Comparison of ENCODE assay signal across 8 mouse cellular contexts in genomic region chr5:43634602-43635081, GRCm38 (mm10). TPM values are rescaled to one million over a fixed set of nuclear protein-coding genes. Genes with fewer than 3 reads are reported as not detected.
DNase-seq lines count a peak whose midpoint lies in the region; ATAC-seq and TF ChIP-seq lines count a peak whose summit lies in the region.

No protein-coding gene starts in this region.

- H3K9me3 ChIP-seq in hindbrain, embryonic 14.5 days (ENCODE audit: control insufficient read depth, low read length) = no peaks in the 10 kb centered on the region
- no peaks in the 10 kb centered on the region for H3K9me3 ChIP-seq in lung, postnatal 0 days (ENCODE audit: low read length)

- H3K27me3 ChIP-seq in cerebellum, adult 2 months (ENCODE audit: control insufficient read depth, insufficient read depth, low read length) = no peaks in the 10 kb centered on the region
- no peaks in the 10 kb centered on the region for H3K27me3 ChIP-seq in hindbrain, embryonic 14.5 days (ENCODE audit: control insufficient read depth, insufficient read depth, low read length)
- H3K27me3 ChIP-seq in lung, postnatal 0 days (replicated peaks; ENCODE audit: insufficient read depth, low read length) = no peaks in the 10 kb centered on the region

- no peak overlapping the region for H3K27ac ChIP-seq in cerebellum, adult 2 months (ENCODE audit: insufficient read depth, low read length)
- no peak overlapping the region for H3K27ac ChIP-seq in hindbrain, embryonic 14.5 days
- H3K27ac ChIP-seq in lung, postnatal 0 days (ENCODE audit: low read length) = no peak overlapping the region

- WGBS in cerebellum, adult 2 months = 10% methylated on average over 9 of the region's 9 CpGs
- WGBS in hindbrain, embryonic 14.5 days = 34% methylated on average over 9 of the region's 9 CpGs
- WGBS in lung, postnatal 0 days = 20% methylated on average over 9 of the region's 9 CpGs

- DNase-seq in cerebellum, adult 2 months = peak in 1 of 2 experiments; percentile 10
- no peak for DNase-seq in cerebellum, postnatal 4 days (ENCODE audit: low spot score in 2 of 2)
- DNase-seq in right cerebral cortex, adult 18-20 months = peak; percentile 79
- no peak for DNase-seq in right cerebral cortex, postnatal 4 days
- peak; percentile 79 for DNase-seq in hindbrain, embryonic 14.5 days (ENCODE audit: low spot score)
- peak; percentile 80 for DNase-seq in lung, postnatal 0 days (ENCODE audit: low spot score)
- DNase-seq in right cerebral cortex, postnatal 36 days (ENCODE audit: low spot score in 2 of 2) = peak; percentile 50 to 55
- DNase-seq in spleen, postnatal 36 days (ENCODE audit: low spot score in 2 of 2) = no peak

- ATAC-seq in hindbrain, embryonic 14.5 days (ENCODE audit: low FRiP score) = peak; percentile 65; the same call in 1 of the 2 replicates
- peak; percentile 58 for ATAC-seq in lung, postnatal 0 days

- no peak overlapping the region for H3K9ac ChIP-seq in hindbrain, embryonic 14.5 days
- H3K9ac ChIP-seq in lung, postnatal 0 days (replicated peaks; ENCODE audit: low read depth) = no peak overlapping the region

- TF ChIP-seq EP300 in lung, postnatal 0 days (IDR thresholded peaks at IDR 0.05) = no peak

- H3K4me2 ChIP-seq in hindbrain, embryonic 14.5 days (replicated peaks) = no peak overlapping the region
- H3K4me2 ChIP-seq in lung, postnatal 0 days (replicated peaks; ENCODE audit: low read depth, low read length) = no peak overlapping the region

- peak; percentile 47; the same call in 1 of the 2 replicates for TF ChIP-seq CTCF in cerebellum, adult 2 months (IDR thresholded peaks at IDR 0.05; ENCODE audit: borderline replicate concordance, insufficient read depth, low read depth, low read length)
- TF ChIP-seq CTCF in lung, postnatal 0 days (IDR thresholded peaks at IDR 0.05) = peak; percentile 76

- TF ChIP-seq POLR2A in cerebellum, adult 2 months (IDR thresholded peaks at IDR 0.05; ENCODE audit: borderline replicate concordance, insufficient read depth, low read length) = no peak

- no peak overlapping the region for H3K4me3 ChIP-seq in cerebellum, adult 2 months (replicated peaks; ENCODE audit: insufficient read depth, low read depth, low read length)
- H3K4me3 ChIP-seq in hindbrain, embryonic 14.5 days (replicated peaks; ENCODE audit: low read length) = no peak overlapping the region
- no peak overlapping the region for H3K4me3 ChIP-seq in lung, postnatal 0 days (ENCODE audit: low read depth, low read length)

- H3K36me3 ChIP-seq in hindbrain, embryonic 14.5 days (replicated peaks; ENCODE audit: control insufficient read depth, insufficient read depth) = no peaks in the 10 kb centered on the region
- no peaks in the 10 kb centered on the region for H3K36me3 ChIP-seq in lung, postnatal 0 days (ENCODE audit: insufficient read depth, low read length)

- no peaks in the 10 kb centered on the region for H3K4me1 ChIP-seq in cerebellum, adult 2 months (ENCODE audit: control insufficient read depth, insufficient read depth, low read length)
- no peaks in the 10 kb centered on the region for H3K4me1 ChIP-seq in hindbrain, embryonic 14.5 days (replicated peaks; ENCODE audit: control insufficient read depth, insufficient read depth, low read length)
- no peaks in the 10 kb centered on the region for H3K4me1 ChIP-seq in lung, postnatal 0 days (ENCODE audit: insufficient read depth, low read depth, low read length)

RNA-seq across cellular contexts. Expression of gene Cc2d2a, which starts 27.5 kb away (rescaled TPM):
- polyA plus RNA-seq in cerebellum, adult 2 months (2012; rRNA removed) = 15.4 and 16.7 TPM in 2 replicates
- polyA plus RNA-seq in hindbrain, embryonic 14.5 days (2014; fragmentation: Nextera tagmentation; extraction: Ambion mirVana) = 6.1 and 6.3 TPM in 2 replicates
- 7.7 and 8.7 TPM in 2 replicates for polyA plus RNA-seq in lung, postnatal 0 days (2015; fragmentation: Nextera tagmentation; extraction: Ambion mirVana)

Comparison
In these comparisons a context has a peak if more than half of its experiments do, and no peak if none do; other contexts are left out.
1. DNase-seq: peak in right cerebral cortex, adult 18-20 months (single experiment), hindbrain, embryonic 14.5 days (single experiment), lung, postnatal 0 days (single experiment) and right cerebral cortex, postnatal 36 days (2 of 2); none in cerebellum, postnatal 4 days (0 of 2), right cerebral cortex, postnatal 4 days (single experiment) and spleen, postnatal 36 days (0 of 2).